ENCODE assay signal across 8 mouse cellular contexts in genomic region chr4:135872589-135873391, GRCm38 (mm10). TPM values are rescaled to one million over a fixed set of nuclear protein-coding genes. Genes with fewer than 3 reads are reported as not detected.
DNase-seq lines count a peak whose midpoint lies in the region; ATAC-seq and TF ChIP-seq lines count a peak whose summit lies in the region.

No protein-coding gene starts in this region.

- H3K9ac ChIP-seq in lung, embryonic 14.5 days, result peak overlapping the region; percentile 97
- peak overlapping the region; percentile 96 for H3K9ac ChIP-seq in hindbrain, embryonic 13.5 days
- peak overlapping the region; percentile 88 for H3K9ac ChIP-seq in midbrain, embryonic 16.5 days (ENCODE audit: low read depth, low read length)

- intact Hi-C loops in gastrocnemius, postnatal 36 days (cut with DNase I), result loop anchor here (2.0 kb wide), 1 partner anchor 16 kb away; no protein-coding TSS in a partner anchor

- peaks cover 39% of the 10 kb centered on the region for H3K36me3 ChIP-seq in lung, embryonic 14.5 days (ENCODE audit: insufficient read depth)
- H3K36me3 ChIP-seq in hindbrain, embryonic 13.5 days, result peaks cover 13% of the 10 kb centered on the region
- H3K36me3 ChIP-seq in midbrain, embryonic 16.5 days (ENCODE audit: control insufficient read depth, insufficient read depth, low read length), result peaks cover 7% of the 10 kb centered on the region

- 6% methylated on average over 17 of the region's 17 CpGs for WGBS in lung, embryonic 14.5 days
- WGBS in hindbrain, embryonic 13.5 days, result 9% methylated on average over 17 of the region's 17 CpGs
- whole genome bisulfite sequencing in midbrain, embryonic 16.5 days, result 6% methylated on average over 17 of the region's 17 CpGs

- peak overlapping the region; percentile 80 for H3K4me2 ChIP-seq in lung, embryonic 14.5 days
- peak overlapping the region; percentile 88 for H3K4me2 ChIP-seq in hindbrain, embryonic 13.5 days
- peak overlapping the region; percentile 75 for H3K4me2 ChIP-seq in midbrain, embryonic 16.5 days (ENCODE audit: low read length)

- H3K9me3 ChIP-seq in lung, embryonic 14.5 days (ENCODE audit: low read depth, low read length), result no peaks in the 10 kb centered on the region
- no peaks in the 10 kb centered on the region for H3K9me3 ChIP-seq in hindbrain, embryonic 13.5 days
- no peaks in the 10 kb centered on the region for H3K9me3 ChIP-seq in midbrain, embryonic 16.5 days (replicated peaks; ENCODE audit: control insufficient read depth, low read length, poor library complexity, severe bottlenecking)

- H3K27ac ChIP-seq in lung, embryonic 14.5 days (ENCODE audit: low read depth), result peak overlapping the region; percentile 100
- peak overlapping the region; percentile 99 for H3K27ac ChIP-seq in cortical plate, adult 2 months (ENCODE audit: insufficient read depth, low read length)
- H3K27ac ChIP-seq in hindbrain, embryonic 13.5 days, result peak overlapping the region; percentile 99
- peak overlapping the region; percentile 99 for H3K27ac ChIP-seq in midbrain, embryonic 16.5 days (ENCODE audit: low read length)

- ATAC-seq in lung, embryonic 14.5 days (ENCODE audit: insufficient read depth), result no peak
- no peak for ATAC-seq in hindbrain, embryonic 13.5 days (ENCODE audit: low FRiP score)
- ATAC-seq in midbrain, embryonic 16.5 days, result no peak

- H3K27me3 ChIP-seq in lung, embryonic 14.5 days (ENCODE audit: insufficient read depth, low read length), result no peaks in the 10 kb centered on the region
- H3K27me3 ChIP-seq in hindbrain, embryonic 13.5 days, result no peaks in the 10 kb centered on the region
- H3K27me3 ChIP-seq in midbrain, embryonic 16.5 days (ENCODE audit: control insufficient read depth, insufficient read depth, low read depth, low read length), result no peaks in the 10 kb centered on the region

- peak overlapping the region; percentile 67 for H3K4me3 ChIP-seq in lung, embryonic 14.5 days (ENCODE audit: low read depth, low read length)
- H3K4me3 ChIP-seq in cortical plate, adult 2 months (ENCODE audit: insufficient read depth, low read length), result peak overlapping the region; percentile 56
- H3K4me3 ChIP-seq in hindbrain, embryonic 13.5 days, result peak overlapping the region; percentile 71
- H3K4me3 ChIP-seq in midbrain, embryonic 16.5 days (ENCODE audit: low read depth, low read length), result peak overlapping the region; percentile 79

- no peak for TF ChIP-seq CTCF in lung, embryonic 14.5 days (IDR thresholded peaks at IDR 0.05; ENCODE audit: low read depth)
- TF ChIP-seq CTCF in cortical plate, adult 2 months (IDR thresholded peaks at IDR 0.05; ENCODE audit: extremely low read depth, insufficient read depth, low read length), result no peak

- H3K4me1 ChIP-seq in lung, embryonic 14.5 days (ENCODE audit: insufficient read depth), result peaks cover 11% of the 10 kb centered on the region
- peaks cover 15% of the 10 kb centered on the region for H3K4me1 ChIP-seq in cortical plate, adult 2 months (ENCODE audit: control insufficient read depth, insufficient read depth, low read length)
- peaks cover 55% of the 10 kb centered on the region for H3K4me1 ChIP-seq in hindbrain, embryonic 13.5 days (replicated peaks)
- peaks cover 33% of the 10 kb centered on the region for H3K4me1 ChIP-seq in midbrain, embryonic 16.5 days (ENCODE audit: control insufficient read depth, insufficient read depth, low read length)

- no peak for TF ChIP-seq POLR2A in cortical plate, adult 2 months (IDR thresholded peaks at IDR 0.05; ENCODE audit: extremely low read depth, insufficient read depth, low read length)

- DNase-seq in lung, embryonic 14.5 days, result peak; percentile 53
- DNase-seq in lung, postnatal 36 days, result no peak
- DNase-seq in gastrocnemius, postnatal 36 days, result no peak
- no peak for DNase-seq in embryo, embryonic 10 days (ENCODE audit: low spot score)
- DNase-seq in gastrocnemius, postnatal 25 days, result no peak

RNA-seq across cellular contexts. Expression of gene Pnrc2, which starts 0.9 kb away (rescaled TPM):
- 191 and 206 TPM in 2 replicates for polyA plus RNA-seq in lung, embryonic 14.5 days (2014; fragmentation: Nextera tagmentation; extraction: Ambion mirVana)
- polyA plus RNA-seq in cortical plate, adult 2 months (2012; rRNA removed), result 55.4 and 61.0 TPM in 2 replicates
- polyA plus RNA-seq in hindbrain, embryonic 13.5 days (2015; fragmentation: Nextera tagmentation; extraction: Ambion mirVana), result 109 and 112 TPM in 2 replicates
- 94.2 and 97.5 TPM in 2 replicates for polyA plus RNA-seq in midbrain, embryonic 16.5 days (2015; fragmentation: Nextera tagmentation; extraction: Ambion mirVana)
- 10 to 100 TPM; 25.4 to 31.2 TPM for total RNA-seq in gastrocnemius, postnatal 36 days (2021)
- 10 to 100 TPM; 25.7 to 36.4 TPM for total RNA-seq in gastrocnemius, postnatal 25 days (2021)

RNA-seq across cellular contexts. Expression of gene Srsf10, which starts 17.2 kb away (rescaled TPM):
- 322 and 336 TPM in 2 replicates for polyA plus RNA-seq in lung, embryonic 14.5 days (2014; fragmentation: Nextera tagmentation; extraction: Ambion mirVana)
- 49.1 and 54.7 TPM in 2 replicates for polyA plus RNA-seq in cortical plate, adult 2 months (2012; rRNA removed)
- polyA plus RNA-seq in hindbrain, embryonic 13.5 days (2015; fragmentation: Nextera tagmentation; extraction: Ambion mirVana), result 228 and 241 TPM in 2 replicates
- 190 and 211 TPM in 2 replicates for polyA plus RNA-seq in midbrain, embryonic 16.5 days (2015; fragmentation: Nextera tagmentation; extraction: Ambion mirVana)
- 10 to 100 TPM; 23.7 to 23.9 TPM for total RNA-seq in gastrocnemius, postnatal 36 days (2021)
- total RNA-seq in gastrocnemius, postnatal 25 days (2021), result 10 to 100 TPM; 22.6 to 25.2 TPM

RNA-seq across cellular contexts. Expression of gene Cnr2, which starts 22.4 kb away (rescaled TPM):
- polyA plus RNA-seq in lung, embryonic 14.5 days (2014; fragmentation: Nextera tagmentation; extraction: Ambion mirVana), result 0.71 and 0.73 TPM in 2 replicates
- 0.11 and 0.15 TPM in 2 replicates for polyA plus RNA-seq in cortical plate, adult 2 months (2012; rRNA removed)
- polyA plus RNA-seq in hindbrain, embryonic 13.5 days (2015; fragmentation: Nextera tagmentation; extraction: Ambion mirVana), result 0.13 and 0.17 TPM in 2 replicates
- 0.06 and 0.14 TPM in 2 replicates for polyA plus RNA-seq in midbrain, embryonic 16.5 days (2015; fragmentation: Nextera tagmentation; extraction: Ambion mirVana)
- under 1 TPM; 0.07 to 0.08 TPM for total RNA-seq in gastrocnemius, postnatal 36 days (2021)
- total RNA-seq in gastrocnemius, postnatal 25 days (2021), result under 1 TPM; 0.08 to 0.10 TPM

RNA-seq across cellular contexts. Expression of gene Fuca1, which starts 47.7 kb away (rescaled TPM):
- 65.1 and 72.7 TPM in 2 replicates for polyA plus RNA-seq in lung, embryonic 14.5 days (2014; fragmentation: Nextera tagmentation; extraction: Ambion mirVana)
- 36.9 and 37.8 TPM in 2 replicates for polyA plus RNA-seq in cortical plate, adult 2 months (2012; rRNA removed)
- 55.8 and 60.9 TPM in 2 replicates for polyA plus RNA-seq in hindbrain, embryonic 13.5 days (2015; fragmentation: Nextera tagmentation; extraction: Ambion mirVana)
- 66.0 and 70.1 TPM in 2 replicates for polyA plus RNA-seq in midbrain, embryonic 16.5 days (2015; fragmentation: Nextera tagmentation; extraction: Ambion mirVana)
- total RNA-seq in gastrocnemius, postnatal 36 days (2021), result 10 to 100 TPM; 16.4 to 18.7 TPM
- 10 to 100 TPM; 18.9 to 21.7 TPM for total RNA-seq in gastrocnemius, postnatal 25 days (2021)
